Mouse (Mus musculus) embryonic fibroblast, embryonic 13.5 days (primary cell): ENCODE data around the gene Akap8.

Experiments
- CTCF ChIP-seq: IDR thresholded peaks from 2 replicates; pipeline ENCODE4 v1.5.1; 2011; ENCODE audit warnings: mild to moderate bottlenecking, control low read depth, low read length, moderate library complexity, borderline replicate concordance; ENCODE audit not compliant: insufficient read depth
- POLR2A ChIP-seq: IDR thresholded peaks from 2 replicates; pipeline ENCODE4 v1.6.1; 2011; ENCODE audit warnings: low read depth, mild to moderate bottlenecking, control low read depth, low read length, moderate library complexity

GRCm38 (mm10) chr17:32295901-32296300 is 25.1 kb downstream of the Akap8 start:
- TF ChIP-seq CTCF = no peak
- TF ChIP-seq POLR2A = no peak
